Mouse (Mus musculus) olfactory bulb, adult 2 months (tissue): ENCODE measurements around the gene Tead2.

Experiments used
- CTCF ChIP-seq: fragments of 200-500 bp; IDR thresholded peaks from 2 replicates; pipeline ENCODE4 v1.5.1; 2012; ENCODE audit warnings: low read depth, mild to moderate bottlenecking, low read length, moderate library complexity; ENCODE audit not compliant: insufficient read depth
- POLR2A ChIP-seq: fragments of 200-500 bp; IDR thresholded peaks from 2 replicates; pipeline ENCODE4 v1.6.1; 2012; ENCODE audit warnings: mild to moderate bottlenecking, low read depth, low read length, moderate library complexity; ENCODE audit not compliant: insufficient read depth

DNA sequence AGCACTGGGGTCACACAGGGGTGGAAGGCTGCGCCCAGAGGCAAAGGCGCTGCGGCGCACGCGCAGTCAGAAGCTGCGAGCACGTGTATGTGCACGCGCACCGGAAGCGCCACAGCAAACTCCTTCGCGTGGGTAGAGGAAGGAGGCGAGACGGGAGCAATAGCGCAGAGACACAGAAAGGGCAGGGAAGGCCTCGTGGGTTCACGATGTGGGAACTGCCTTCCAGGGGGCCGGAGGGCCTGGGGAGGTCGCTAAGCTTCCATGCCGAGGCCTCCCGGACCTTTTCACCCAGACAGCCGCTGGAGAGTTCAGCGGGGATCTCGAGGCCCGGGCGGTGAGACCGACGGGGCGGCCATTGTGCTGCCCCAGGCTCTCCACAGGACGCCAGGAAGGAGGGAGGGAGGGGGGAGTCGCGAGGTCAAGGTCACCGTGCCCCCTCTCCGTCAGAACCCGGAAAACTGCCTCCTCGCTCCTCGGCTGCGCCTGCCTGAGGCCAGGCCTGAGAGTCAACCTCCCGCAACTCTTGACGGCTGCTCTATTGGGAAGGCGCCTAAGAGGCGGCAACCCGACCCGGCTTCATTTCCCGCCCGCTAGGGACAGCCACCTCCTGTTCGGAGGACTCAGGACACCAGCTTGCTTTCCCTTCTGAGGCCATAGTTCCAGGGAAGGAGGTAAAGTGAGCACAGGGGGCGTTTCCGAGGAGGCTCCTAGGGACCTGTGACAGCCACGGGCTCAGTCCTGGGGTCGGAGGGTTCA lies 25.3 kb downstream of the Tead2 start, which contains the start of gene Slc6a16:
- no peak for TF ChIP-seq CTCF
- TF ChIP-seq POLR2A: peak; percentile 27; the same call in 1 of the 2 replicates
